Mouse (Mus musculus) lung, adult 2 months (tissue): Measurements from ENCODE around the gene Homez.

Experiments
- CTCF ChIP-seq: fragments of 200-500 bp; IDR thresholded peaks from 2 replicates; pipeline ENCODE4 v1.5.1; 2011; ENCODE audit warnings: mild to moderate bottlenecking, low read length, control low read depth; ENCODE audit not compliant: insufficient read depth
- POLR2A ChIP-seq: fragments of 200-500 bp; IDR thresholded peaks from 2 replicates; pipeline ENCODE4 v1.6.1; 2011; ENCODE audit warnings: low read depth, mild to moderate bottlenecking, control low read depth, low read length, borderline replicate concordance; ENCODE audit errors: extremely low read depth

DNA sequence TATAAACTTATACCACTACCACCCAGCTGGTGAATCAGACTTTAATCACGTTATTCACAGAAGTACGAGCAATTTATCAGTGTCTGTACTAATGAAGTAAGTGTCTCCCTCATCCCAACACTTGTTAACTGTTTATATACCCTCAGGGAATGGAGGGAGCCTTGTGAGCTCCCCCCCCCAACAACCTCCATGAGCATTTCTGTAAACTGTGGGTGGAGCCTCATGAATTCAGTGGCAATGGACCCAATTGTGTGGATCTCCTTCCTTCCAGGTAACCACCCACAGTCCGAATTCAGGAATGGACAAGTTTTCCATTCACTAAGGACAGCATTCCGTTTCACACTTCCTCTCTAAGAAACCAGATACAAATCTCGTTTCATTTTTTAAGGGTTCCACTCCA, 5.1 kb downstream of the Homez start:
- TF ChIP-seq CTCF (no peak), POLR2A (no peak)
